Mouse (Mus musculus) CD4-positive helper T cell, adult 2 months (primary cell): Measurements from ENCODE around the gene Rhbdf1.

Experiments used
- DNase-seq: peaks from one replicate; pipeline ENCODE4 v3.0.0-alpha.2; 2012; ENCODE audit warnings: low read depth, missing footprints, low spot score

Gene Rhbdf1

GRCm38 (mm10) chr11:32190603-32191110, 31.4 kb downstream of the Rhbdf1 start:
- DNase-seq, result no peak

DNA sequence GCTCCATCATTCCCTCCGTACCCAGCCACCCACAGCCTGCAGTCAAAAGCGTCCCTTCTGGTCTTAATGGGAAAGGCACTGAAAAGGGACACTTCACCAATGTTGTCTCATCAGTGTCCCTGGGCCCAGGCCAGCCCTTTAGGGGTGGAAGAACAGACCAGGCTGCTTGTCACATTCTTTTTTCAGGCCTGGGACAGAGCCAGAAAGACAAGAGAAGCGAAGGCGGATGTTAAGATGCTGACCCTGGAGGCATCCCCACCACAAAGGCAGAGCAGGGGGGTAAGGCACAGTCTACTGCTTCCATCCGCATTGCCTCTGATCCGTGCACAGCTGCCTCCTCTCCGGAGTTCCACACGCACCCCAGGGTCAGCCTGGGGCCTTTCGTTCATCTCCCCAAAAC, 32.0 kb downstream of the Rhbdf1 start:
- DNase-seq, result no peak

- no peak for DNase-seq
Measured at GRCm38 (mm10) chr11:32189434-32189833, 32.7 kb downstream of the Rhbdf1 start.

GRCm38 (mm10) chr11:32188881-32189280, 33.2 kb downstream of the Rhbdf1 start:
- DNase-seq, result no peak

DNA sequence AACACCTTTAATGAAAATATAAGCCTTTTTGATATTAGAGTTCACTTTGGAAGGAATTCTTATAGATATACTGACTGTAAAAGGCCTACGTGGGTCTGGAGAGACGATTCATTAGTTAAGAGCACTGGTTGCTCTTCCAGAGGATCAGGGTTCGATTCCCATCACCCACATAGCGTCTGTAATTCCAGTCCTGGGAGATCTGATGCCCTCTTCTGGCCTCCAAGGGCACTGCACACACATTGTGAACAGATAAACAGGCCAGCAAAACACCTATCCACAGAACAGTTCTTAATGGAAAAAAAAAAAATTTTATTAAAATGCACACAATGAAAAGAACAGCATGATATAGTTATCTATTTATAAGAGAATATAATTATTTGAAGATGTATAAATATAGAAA, 34.8 kb downstream of the Rhbdf1 start:
- no peak for DNase-seq

DNA sequence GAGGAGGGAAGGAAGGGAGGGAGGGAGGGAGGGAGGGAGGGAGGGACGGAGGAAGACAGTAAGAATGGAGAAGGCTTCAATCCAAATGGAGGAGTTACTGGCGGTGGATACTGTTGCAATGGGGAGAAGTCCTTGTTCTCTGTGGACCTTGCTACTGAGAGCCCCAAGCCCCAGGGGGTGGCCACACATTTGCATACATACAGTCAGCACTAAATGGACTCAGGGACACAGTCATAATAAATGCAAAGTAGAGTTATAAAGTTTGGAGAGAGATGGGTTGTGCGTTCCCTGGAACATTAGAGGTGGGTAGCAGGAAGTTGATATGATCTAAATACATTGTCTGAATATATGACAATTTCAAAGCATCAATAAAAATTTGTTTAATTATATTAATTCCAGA, 36.1 kb downstream of the Rhbdf1 start:
- DNase-seq, result no peak

GRCm38 (mm10) chr11:32184469-32184868, 37.6 kb downstream of the Rhbdf1 start:
- no peak for DNase-seq

DNA sequence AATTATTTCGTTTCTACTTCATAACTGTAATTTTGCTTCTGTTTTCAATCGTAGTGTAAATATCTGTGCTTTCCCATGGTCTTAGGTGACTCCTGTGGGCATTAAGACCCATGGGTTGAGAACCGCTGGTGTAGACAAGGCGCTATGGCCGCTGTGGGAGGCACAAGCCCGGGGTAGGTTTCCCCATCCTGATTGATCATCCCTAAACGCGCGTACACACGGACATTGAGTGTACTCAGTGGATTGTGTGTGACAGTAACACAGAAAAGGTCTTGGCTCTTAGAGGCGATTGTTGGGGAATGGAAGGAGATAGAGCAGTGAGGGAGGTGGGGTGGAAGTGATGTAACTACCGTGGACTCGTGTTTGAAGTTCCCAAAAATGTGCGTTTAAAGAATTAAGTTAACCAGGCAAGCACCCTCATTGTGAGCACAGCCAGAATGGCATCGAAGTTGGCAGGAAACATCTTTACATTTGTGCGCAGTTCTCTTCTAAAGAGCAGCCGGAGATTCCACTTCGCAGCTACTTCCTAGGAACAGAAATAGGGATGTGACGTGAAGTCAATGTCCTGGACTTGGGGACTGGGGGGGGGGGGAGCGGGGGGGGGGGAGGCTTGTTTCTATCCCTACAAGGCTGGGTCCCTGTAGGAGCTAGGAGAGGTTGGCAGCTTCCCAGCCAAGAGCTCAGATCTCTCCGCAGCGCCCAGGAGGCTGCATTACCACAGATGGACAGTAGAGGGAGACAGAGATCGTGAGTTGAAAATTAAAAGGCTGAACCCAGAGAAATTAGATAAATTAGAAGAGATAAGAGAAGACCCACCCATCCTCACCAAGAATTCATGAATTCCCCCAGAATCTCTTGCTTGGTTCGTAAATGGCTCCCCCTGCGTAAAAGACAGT, 39.9 kb downstream of the Rhbdf1 start:
- peak; percentile 68 for DNase-seq

GRCm38 (mm10) chr11:32181246-32181645, 40.9 kb downstream of the Rhbdf1 start:
- no peak for DNase-seq

- DNase-seq, result no peak
Measured at GRCm38 (mm10) chr11:32178506-32178905, 43.6 kb downstream of the Rhbdf1 start.

DNA sequence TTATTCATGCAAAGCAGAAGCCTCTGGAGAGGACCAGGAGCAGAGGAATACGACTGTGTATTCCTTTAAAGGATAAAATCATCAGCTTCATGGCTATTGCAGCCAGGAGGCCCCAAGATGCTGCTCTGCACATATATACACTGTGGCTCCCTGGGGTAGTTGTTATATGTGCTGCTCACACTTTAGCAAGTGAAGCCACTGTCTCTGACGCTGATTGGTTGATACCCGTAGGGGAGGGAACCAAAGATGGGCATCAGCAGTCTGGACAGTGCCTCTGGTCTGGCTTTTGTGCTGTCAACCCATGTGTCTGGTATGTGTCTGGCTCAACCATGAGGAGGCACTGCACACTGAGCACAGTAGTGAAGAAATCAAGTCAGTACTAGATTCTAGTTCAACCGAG, 55.4 kb downstream of the Rhbdf1 start:
- DNase-seq, result no peak

GRCm38 (mm10) chr11:32161922-32162804, 59.9 kb downstream of the Rhbdf1 start:
- DNase-seq, result peak; percentile 79

GRCm38 (mm10) chr11:32161500-32161899, 60.6 kb downstream of the Rhbdf1 start:
- no peak for DNase-seq

DNA sequence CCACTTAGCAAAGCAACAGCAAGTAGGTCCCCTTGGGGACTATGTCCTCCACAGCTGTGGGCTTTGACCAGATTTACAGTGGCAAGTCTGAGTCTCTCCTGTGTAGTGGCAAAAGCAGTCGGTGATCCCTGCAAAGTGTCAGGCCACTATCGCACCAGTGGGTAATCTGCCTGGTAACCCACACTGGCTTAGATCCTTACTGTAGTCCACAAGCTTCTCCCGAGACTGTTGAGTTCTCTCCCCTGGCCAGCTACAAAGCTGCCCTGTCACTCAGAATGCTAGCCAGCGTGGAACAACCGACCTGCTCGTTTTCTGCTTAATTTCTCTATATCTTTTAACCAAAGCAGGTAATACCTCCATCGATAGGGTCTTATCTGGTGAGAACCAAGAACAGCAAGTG, 61.8 kb downstream of the Rhbdf1 start:
- DNase-seq, result no peak
